ENCODE assay signal across 15 mouse cellular contexts in the genomic region with DNA sequence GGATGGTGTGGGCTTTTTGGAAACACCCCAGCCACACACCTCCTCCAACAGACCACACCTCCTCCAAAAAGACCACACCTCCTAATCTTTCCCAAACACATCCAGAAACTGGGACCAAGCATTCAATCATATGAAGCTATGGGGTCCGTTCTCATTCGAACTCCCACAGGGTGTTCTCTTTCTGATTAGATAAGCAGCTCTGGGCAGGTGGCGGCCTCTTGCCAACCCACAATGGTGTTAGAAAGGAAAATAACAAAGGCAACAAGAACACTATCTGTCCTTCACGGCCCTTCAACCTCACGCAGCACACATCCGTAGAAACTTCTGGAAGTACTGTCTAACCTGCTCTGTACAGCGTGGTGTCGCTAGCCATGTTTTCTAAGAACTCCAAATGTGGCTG. TPM values are rescaled to one million over a fixed set of nuclear protein-coding genes. Genes with fewer than 3 reads are reported as not detected.
"Had no signal": no experiment of that assay in that cellular context is flagged by ENCODE, and none has a peak within 500 bp of the region (broad histone marks: within the 10 kb centered on the region; RNA-seq: fewer than 3 reads in every experiment).

No protein-coding gene starts in this region.

- H3K4me2 ChIP-seq: limb, embryonic 12.5 days; lung, embryonic 15.5 days; midbrain, embryonic 13.5 days; neural tube, embryonic 15.5 days had no signal

- H3K9ac ChIP-seq: limb, embryonic 12.5 days; lung, embryonic 15.5 days; midbrain, embryonic 13.5 days; neural tube, embryonic 15.5 days had no signal

- DNase-seq: kidney, adult 11 months; kidney, adult 9 months; kidney, postnatal 36 days; lung, postnatal 14 days; thymus, adult 2 months; thymus, postnatal 4 days had no signal

- H3K27me3 ChIP-seq: lung, embryonic 15.5 days; midbrain, embryonic 13.5 days; neural tube, embryonic 15.5 days had no signal

- H3K4me1 ChIP-seq: limb, embryonic 12.5 days; neural tube, embryonic 15.5 days had no signal

- ATAC-seq: midbrain, embryonic 13.5 days had no signal

- H3K27ac ChIP-seq: kidney, postnatal 0 days; layer of hippocampus, adult 2 months; limb, embryonic 12.5 days; lung, embryonic 15.5 days; macrophage; midbrain, embryonic 13.5 days; neural tube, embryonic 15.5 days had no signal

- H3K9me3 ChIP-seq: limb, embryonic 12.5 days; lung, embryonic 15.5 days; midbrain, embryonic 13.5 days; neural tube, embryonic 15.5 days had no signal

- H3K36me3 ChIP-seq: limb, embryonic 12.5 days; lung, embryonic 15.5 days; midbrain, embryonic 13.5 days; neural tube, embryonic 15.5 days had no signal

- H3K4me3 ChIP-seq: layer of hippocampus, adult 2 months; limb, embryonic 12.5 days; lung, embryonic 15.5 days; midbrain, embryonic 13.5 days; myocyte; neural tube, embryonic 15.5 days had no signal

RNA-seq across cellular contexts. Expression of a gene that starts 27.3 kb away (rescaled TPM):
- total RNA-seq: liver, adult 2 months had no signal
- polyA plus RNA-seq: liver, adult 2 months; macrophage; midbrain, embryonic 13.5 days had no signal
